Mouse (Mus musculus) left cerebral cortex, adult 8-10 months (tissue): Measurements from ENCODE around the gene Uba6. TPM values are rescaled to one million over a fixed set of nuclear protein-coding genes. Genes with fewer than 3 reads are reported as not detected.

Experiments
- DNase-seq, 2 experiments: peaks; one replicate each; pipeline ENCODE4 v3.0.0; 2022; ENCODE audit warnings: low spot score in 2 of 2
- total RNA-seq, 4 experiments: library from RNA; stranded (reverse); gene quantifications; 2 replicates each; pipeline ENCODE4 v1.2.4; 2022

Uba6 gene
- total RNA-seq, 4 experiments from 2014 or later: 17.0 to 22.2 (median 18.2) TPM

DNA sequence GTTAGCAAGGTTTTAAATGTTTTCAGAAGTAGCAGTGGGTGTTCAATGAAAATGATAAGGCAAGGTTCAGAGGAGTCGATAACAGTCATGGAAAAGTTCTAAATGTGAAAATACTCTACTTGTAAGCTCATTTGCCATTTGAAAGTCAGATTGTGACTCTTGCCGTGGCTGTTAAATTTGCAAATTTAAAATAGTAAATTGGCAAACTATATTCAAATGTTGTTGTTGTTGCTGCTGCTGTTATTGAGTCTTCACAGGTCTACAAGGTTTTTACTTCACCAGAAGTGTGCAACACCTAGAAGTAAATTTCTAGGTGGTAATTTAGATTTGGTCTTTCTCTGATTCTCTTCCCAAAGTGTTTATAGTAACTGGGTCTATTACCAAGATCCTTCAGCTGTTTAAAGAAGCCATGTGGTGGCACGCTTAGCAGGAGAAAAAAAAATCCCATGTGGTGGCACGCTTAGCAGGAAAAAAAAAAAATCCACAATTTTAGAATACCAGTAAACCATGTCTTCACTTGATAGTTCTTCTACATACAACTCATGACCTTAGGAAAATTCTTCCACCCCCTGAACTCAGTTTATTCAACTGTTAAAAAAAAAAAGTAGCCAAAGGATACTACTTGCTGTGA, 99.7 kb downstream of the Uba6 start:
- DNase-seq: no peak

DNA sequence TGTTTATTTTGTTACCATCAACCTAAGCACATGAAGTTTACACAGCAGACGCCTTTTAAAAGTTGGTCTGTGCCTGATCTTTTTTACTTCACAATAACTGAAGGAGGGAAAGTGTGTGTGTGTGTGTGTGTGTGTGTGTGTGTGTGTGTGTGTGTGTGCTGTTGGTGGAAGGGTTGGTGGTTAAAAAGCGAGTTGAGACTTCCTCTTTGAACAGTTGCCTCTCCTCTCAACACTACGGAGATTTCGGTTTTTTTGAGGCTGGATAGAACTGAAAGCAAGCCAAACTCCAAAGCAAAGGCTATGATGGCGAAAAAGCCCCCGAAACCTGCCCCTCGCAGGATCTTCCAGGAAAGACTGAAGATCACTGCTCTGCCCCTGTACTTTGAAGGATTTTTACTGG, 101.1 kb downstream of the Uba6 start, which contains the start of gene Stap1:
Gene Stap1, plus strand, starts transcription at position 209 of the 400 bp plus-strand sequence.
- no peak for DNase-seq

DNA sequence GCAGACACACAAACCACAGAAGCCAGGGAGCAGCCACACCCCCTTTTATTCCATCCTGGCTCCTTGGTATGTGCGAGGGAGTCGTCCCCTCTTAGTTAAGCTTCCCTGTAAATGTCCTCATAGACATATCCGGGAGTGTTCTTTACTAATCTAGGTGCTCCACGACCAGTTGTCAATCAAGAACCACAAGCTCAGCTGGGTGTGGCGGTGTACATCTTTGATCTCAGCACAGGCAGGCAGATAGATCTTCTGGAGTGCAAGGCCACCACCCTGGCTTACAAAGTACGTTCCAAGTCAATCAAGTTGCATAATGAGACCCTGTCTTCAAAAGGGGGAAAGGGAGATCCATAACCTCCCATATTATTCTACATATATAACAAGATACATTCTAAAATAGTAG, 103.5 kb downstream of the Uba6 start:
- no peak for DNase-seq

DNA sequence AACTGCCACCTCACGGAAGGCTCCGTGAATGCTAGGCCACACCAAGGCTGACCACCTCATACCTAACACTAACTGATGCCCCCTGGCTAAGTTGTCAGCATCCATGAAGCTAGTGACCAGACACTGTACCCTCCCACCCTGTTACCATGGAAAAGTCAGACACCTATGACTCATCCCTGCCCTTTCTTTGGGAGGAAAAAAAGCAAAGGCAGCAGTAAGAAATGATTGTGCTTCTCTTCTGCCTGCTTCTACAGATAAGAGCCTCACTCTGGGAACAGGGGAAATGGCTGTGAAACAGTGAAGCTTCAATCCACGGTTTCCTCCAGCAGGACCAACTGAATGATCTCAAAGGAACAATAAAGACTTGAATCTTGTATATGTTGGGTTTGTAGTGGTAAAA, 104.2 kb downstream of the Uba6 start:
- no peak for DNase-seq

DNA sequence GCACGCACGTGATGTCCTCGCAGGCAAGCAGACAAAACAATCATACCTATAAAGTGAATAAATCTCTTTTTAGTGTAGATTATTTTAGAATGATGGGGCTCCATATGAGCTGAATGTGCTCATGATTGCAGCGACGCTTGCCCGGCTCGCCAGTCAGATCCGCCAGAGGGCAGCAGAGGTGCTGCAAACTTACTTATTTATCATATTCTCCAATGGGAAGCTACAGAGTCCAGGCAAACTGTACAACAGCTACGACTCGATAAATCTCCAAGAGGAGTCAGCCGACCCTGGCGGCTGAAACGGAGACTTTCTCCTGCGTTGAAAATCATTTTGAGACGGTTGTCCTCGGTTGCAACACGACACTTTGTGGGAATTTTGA, 106.1 kb downstream of the Uba6 start:
- peak; percentile 82 to 85 for DNase-seq

DNA sequence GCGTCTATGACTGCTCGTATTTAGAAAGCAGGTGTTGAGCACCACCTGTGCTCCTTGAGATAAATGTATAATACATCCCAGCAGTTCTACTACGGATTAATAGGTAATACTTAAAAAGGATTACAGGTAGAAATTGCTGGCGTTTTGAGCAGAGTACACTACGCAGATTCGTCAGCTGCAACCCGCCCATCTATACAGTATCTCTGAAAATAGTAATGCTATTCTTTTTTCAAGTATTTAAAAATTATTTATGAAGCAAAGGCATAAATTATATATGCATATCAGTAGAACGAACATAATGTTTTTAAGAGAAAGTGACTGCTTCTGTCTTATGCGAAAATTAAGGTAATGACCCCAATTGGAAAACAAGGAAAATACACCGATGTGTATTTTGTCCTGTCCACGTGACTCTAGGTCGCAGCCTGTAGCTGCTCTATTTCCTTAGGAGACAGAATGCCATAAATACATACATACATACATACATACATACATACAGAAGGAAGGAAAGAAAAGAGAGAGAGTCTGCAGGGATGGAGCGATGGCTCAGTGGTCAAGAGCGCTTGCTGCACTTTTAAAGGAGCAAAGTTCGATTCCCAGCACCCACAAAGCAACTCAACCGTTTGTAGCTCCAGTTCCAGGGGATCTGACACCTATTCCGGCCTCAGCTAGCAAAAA, 106.6 kb downstream of the Uba6 start:
- no peak for DNase-seq

DNA sequence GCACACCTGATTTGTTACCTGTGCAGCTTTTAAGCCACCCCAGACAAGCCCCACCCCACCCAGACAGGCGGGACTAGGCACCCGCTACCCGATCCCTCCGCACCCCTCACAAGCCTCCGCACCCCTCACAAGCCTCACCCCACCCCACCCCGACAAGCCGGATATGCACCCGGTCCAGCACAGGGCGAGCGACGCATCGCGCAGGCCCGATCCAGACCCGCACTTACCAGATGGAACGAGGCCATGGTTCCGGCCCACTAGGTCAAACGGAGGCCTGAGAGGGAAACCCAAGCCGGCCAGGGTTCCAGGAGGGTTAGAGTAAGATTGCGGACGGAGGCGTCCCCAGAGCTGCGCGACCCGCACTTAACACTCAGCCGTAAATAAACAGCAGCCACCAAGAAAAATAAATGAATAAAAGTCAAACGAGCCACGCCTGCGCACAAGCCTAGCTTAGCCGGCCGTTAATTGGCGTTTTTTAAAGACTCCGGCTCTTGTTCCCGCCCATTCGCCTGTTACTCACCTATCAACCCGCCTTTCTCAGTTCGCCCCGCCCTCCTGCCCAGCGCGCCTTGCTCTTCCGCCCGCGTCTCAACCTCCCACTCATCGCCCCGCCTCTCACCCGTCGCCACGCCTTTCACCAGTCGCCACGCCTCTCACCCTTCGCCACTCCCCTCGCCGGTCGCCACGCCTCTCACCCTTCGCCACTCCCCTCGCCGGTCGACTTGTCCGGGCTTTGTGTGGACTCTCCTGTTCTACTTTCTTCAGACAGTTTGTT, 107.3 kb downstream of the Uba6 start, which contains the start of gene Cenpc1:
Gene Cenpc1, minus strand, starts transcription at position 483 of the 775 bp plus-strand sequence.
- DNase-seq: peak; percentile 81 to 94

DNA sequence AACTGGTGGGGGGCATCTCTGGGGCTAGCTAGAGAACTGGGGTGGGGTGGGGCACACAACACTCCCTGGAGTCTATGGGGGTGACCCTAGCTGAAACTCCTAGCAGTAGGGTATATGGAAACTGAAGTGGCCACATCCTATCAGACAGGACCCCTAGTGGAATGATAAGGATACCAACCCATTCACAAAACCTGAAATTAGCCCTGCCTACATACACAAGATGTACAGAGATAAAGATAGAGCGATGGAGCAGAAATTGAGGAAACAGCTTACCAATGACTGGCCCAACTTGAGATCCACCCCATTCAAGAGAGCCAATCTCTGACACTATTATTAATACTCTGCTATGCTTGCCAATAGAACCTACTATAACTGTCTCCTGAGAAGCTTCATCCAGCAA, 109.1 kb downstream of the Uba6 start:
- no peak for DNase-seq

Other genes starting within 250 kb of the Uba6 start
- 10 to 100 TPM; 22.2 to 24.8 (median 23.3) TPM for gene Cenpc1, start 107.2 kb downstream of the Uba6 start, total RNA-seq
- gene Stap1, start 101.1 kb downstream of the Uba6 start, total RNA-seq: not detected
- not detected for gene Gnrhr, start 25.1 kb upstream of the Uba6 start, total RNA-seq
- not detected for gene Tmprss11c, start 116.5 kb upstream of the Uba6 start, total RNA-seq
- gene Tmprss11d, start 200.6 kb upstream of the Uba6 start, total RNA-seq: not detected